Mouse (Mus musculus) MEL (cell line): ENCODE data around the gene Uqcrh.

Source experiments
- CHD2 ChIP-seq: IDR thresholded peaks from 2 replicates; pipeline ENCODE4 v1.6.1; 2011; ENCODE audit warnings: low read length, improper control_type of control experiment
- CTCF ChIP-seq, 3 experiments: IDR thresholded peaks in 2 of 3; conservative IDR thresholded peaks in 1 of 3; 2 replicates each; pipeline ENCODE4 v1.5.1; 2011 to 2012; ENCODE audit warnings: low read length in 3 of 3, low read depth in 2 of 3, mild to moderate bottlenecking in 2 of 3, improper control_type of control experiment in 1 of 3, inconsistent platforms in 1 of 3, mixed read lengths in 1 of 3, moderate library complexity in 1 of 3; ENCODE audit not compliant: control insufficient read depth in 1 of 3, insufficient read depth in 1 of 3, poor library complexity in 1 of 3, severe bottlenecking in 1 of 3
- EP300 ChIP-seq, 2 experiments: IDR thresholded peaks; 2 replicates each; pipeline ENCODE4 v1.6.1; 2011; ENCODE audit warnings: improper control_type of control experiment in 2 of 2, low read length in 2 of 2, low read depth in 1 of 2, mild to moderate bottlenecking in 1 of 2
- KAT2A ChIP-seq: conservative IDR thresholded peaks from 2 replicates; pipeline ENCODE4 v1.6.1; 2012; ENCODE audit warnings: low read depth, low read length, improper control_type of control experiment, inconsistent platforms
- MXI1 ChIP-seq: IDR thresholded peaks from 2 replicates; pipeline ENCODE4 v1.6.1; 2011; ENCODE audit warnings: mild to moderate bottlenecking, low read depth, low read length, improper control_type of control experiment
- MYC ChIP-seq: IDR thresholded peaks from 2 replicates; pipeline ENCODE4 v1.6.1; 2011; ENCODE audit warnings: low read depth, mild to moderate bottlenecking, low read length, improper control_type of control experiment, moderate library complexity
- POLR2A ChIP-seq, 2 experiments: IDR thresholded peaks; 2 replicates each; pipeline ENCODE4 v1.6.1; 2011 to 2012; ENCODE audit warnings: low read length in 2 of 2, mild to moderate bottlenecking in 2 of 2, control low read depth in 1 of 2, improper control_type of control experiment in 1 of 2, low read depth in 1 of 2, moderate library complexity in 1 of 2; ENCODE audit not compliant: control insufficient read depth in 1 of 2, insufficient read depth in 1 of 2, poor library complexity in 1 of 2
- TAL1 ChIP-seq: IDR thresholded peaks from 2 replicates; pipeline ENCODE4 v1.6.1; 2012; ENCODE audit warnings: mild to moderate bottlenecking, inconsistent platforms, low read length, moderate library complexity, mixed read lengths
- USF1 ChIP-seq: IDR thresholded peaks from 2 replicates; pipeline ENCODE4 v1.6.1; 2014; ENCODE audit warnings: low read depth, mild to moderate bottlenecking, inconsistent platforms, low read length, improper control_type of control experiment, moderate library complexity
- ZC3H11A ChIP-seq: IDR thresholded peaks from 2 replicates; pipeline ENCODE4 v1.6.1; 2012; ENCODE audit warnings: low read depth, mild to moderate bottlenecking, inconsistent platforms, low read length, improper control_type of control experiment
- ZNF384 ChIP-seq: IDR thresholded peaks from 2 replicates; pipeline ENCODE4 v1.6.1; 2012; ENCODE audit warnings: low read depth, mild to moderate bottlenecking, inconsistent platforms, low read length, improper control_type of control experiment

GRCm38 (mm10) chr4:116048130-116048920 is 26.5 kb downstream of the Uqcrh start:
- TF ChIP-seq USF1 = peak; percentile 76; the same call in 1 of the 2 replicates
- TF ChIP-seq CTCF (IDR thresholded peaks at IDR 0.05 in 2 of 3, conservative IDR thresholded peaks at IDR 0.05 in 1 of 3; ENCODE audit: control insufficient read depth in 1 of 3, insufficient read depth in 1 of 3, low read depth in 2 of 3, low read length in 3 of 3, poor library complexity in 1 of 3, severe bottlenecking in 1 of 3) = no peak
- no peak for TF ChIP-seq CHD2
- no peak for TF ChIP-seq POLR2A (IDR thresholded peaks at IDR 0.05; ENCODE audit: control insufficient read depth in 1 of 2, insufficient read depth in 1 of 2, low read depth in 1 of 2, low read length in 2 of 2, poor library complexity in 1 of 2)
- TF ChIP-seq ZNF384 = no peak
- TF ChIP-seq ZC3H11A = no peak
- TF ChIP-seq MXI1 = no peak
- no peak for TF ChIP-seq MYC
- no peak for TF ChIP-seq TAL1
- TF ChIP-seq KAT2A = no peak
- TF ChIP-seq EP300 (IDR thresholded peaks at IDR 0.05; ENCODE audit: low read depth in 1 of 2, low read length in 2 of 2) = no peak
